Mouse (Mus musculus) left cerebral cortex, adult 9 months (tissue): Measurements from ENCODE around the gene Tagln.

ENCODE experiments used
- DNase-seq, 2 experiments: peaks; one replicate each; pipeline ENCODE4 v3.0.0; 2022; ENCODE audit warnings: low spot score in 2 of 2

The Tagln gene

GRCm38 (mm10) chr9:45935628-45936210 lies at the start of gene Tagln:
Tagln (minus strand) TSS chr9:45936058.
- no peak for DNase-seq

DNA sequence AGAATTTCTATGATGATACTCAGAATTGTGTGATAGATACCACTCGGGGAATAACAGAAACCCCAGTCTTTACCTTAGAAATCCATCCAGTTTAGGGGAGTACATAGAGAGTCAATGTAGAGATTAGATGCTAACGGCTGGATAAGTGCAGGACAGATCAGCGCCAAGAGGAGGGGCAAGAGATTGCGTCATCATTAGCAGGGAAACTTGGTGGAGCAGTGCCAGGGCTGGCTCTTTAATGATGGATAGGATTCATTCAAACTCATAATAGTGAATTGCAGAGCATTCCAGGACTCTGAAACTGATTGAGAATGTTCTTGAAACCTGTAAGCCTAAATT lies 49.3 kb upstream of the Tagln start:
- peak in 1 of 2 experiments; percentile 59 for DNase-seq

DNA sequence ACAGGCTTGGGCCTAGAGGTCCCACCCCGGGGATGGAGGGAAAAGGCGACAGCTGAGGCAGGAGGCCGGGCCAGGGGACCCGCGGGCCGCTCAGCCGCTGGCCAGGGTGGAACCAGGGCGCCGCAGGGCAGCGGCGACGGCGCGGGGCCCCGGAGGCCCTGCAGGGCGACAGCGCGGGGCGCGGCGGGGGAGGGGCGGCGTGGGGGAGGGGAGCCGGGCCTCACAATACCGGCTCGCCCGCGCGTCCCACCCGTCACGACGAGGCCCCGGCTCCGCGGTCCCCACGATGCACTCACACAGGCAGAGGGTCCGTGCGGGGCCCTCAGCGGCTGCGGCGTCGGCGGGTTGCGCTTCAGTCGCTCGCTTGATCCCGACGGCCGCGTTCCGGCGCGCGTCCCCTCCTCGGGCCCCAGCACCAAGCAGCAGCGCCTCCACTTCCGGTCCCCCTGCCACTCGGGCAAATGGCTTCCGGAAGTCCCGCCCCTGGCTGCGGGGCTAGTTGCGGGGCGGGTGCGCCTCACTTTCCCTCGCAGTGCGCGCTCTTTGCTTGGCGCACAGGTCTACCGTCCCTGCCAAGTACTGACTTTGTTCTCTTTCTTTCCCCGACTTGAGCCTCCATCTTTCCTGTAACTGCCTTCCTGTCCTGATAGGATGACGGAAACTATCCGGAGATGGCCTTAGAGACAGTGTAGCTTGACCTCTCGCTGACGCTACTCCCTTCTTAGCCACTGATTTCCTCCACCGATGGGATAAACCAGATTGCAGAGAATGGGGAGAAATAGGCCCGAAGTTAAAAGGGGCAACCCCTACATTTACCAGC lies 48.8 kb upstream of the Tagln start:
- peak; percentile 65 to 85 for DNase-seq

GRCm38 (mm10) chr9:45983676-45984408 lies 48.0 kb upstream of the Tagln start:
- peak in 1 of 2 experiments; percentile 17 for DNase-seq

DNA sequence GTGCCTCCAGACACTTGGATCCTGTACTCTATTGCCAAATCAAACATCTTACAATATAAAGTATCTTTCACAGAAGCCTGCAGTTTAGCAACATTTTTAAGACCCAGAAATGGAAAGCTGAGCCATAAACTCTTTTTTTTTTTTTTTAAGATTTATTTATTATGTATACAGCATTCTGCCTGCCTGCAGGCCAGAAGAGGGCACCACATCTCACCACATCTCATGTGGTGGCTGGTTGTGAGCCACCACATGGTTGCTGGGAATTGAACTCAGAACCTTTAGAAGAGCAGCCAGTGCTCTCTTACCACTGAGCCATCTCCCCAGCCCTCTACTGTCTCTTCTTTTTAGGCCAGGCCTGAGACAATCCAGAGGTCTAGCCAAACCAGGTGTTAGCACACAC lies 45.5 kb upstream of the Tagln start:
- no peak for DNase-seq

- no peak for DNase-seq
These were observed 44.8 kb upstream of the Tagln start for GRCm38 (mm10) chr9:45980611-45981010.

GRCm38 (mm10) chr9:45979778-45980177 lies 43.9 kb upstream of the Tagln start:
- no peak for DNase-seq

GRCm38 (mm10) chr9:45976884-45977283 lies 41.0 kb upstream of the Tagln start:
- DNase-seq: no peak

DNA sequence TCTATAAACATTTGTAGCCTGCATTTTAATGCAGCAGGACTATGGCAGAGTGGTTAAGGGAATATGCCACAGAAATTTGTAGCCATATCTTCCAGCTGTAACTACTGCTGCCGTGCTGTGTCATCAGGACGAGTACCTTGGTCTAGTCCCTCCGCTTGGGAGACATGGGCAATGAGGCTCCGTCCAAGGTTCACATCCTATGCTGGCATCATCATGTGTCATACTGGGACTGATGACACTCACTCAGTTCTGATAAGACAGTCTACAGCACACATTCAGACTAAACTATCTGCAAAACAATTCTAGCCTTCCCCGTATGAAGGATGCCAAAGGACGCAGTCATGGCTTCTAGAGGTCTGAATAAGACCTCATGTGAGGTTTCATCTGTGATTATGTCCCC lies 27.7 kb upstream of the Tagln start:
- no peak for DNase-seq

- DNase-seq: no peak
These were observed 26.0 kb upstream of the Tagln start for GRCm38 (mm10) chr9:45961855-45962254.

DNA sequence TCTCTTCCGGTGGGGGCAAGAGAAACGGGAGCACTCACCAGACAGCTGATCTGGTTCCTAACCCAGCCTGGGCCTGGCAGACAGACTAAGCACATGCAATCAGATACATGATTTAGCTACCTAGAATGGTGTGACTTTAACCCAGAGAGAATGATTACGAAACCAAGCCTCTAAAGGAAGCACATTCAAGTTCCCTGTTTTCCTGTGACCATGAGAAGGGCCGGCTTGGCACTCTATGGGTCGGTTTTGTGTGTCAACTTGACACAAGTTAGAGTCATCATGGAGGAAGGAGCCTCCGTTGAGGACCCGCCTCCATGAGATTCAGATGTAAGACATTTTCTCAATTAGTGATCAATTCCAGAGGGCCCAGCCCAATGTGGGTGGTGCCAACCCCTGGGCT lies 23.8 kb upstream of the Tagln start:
- no peak for DNase-seq

DNA sequence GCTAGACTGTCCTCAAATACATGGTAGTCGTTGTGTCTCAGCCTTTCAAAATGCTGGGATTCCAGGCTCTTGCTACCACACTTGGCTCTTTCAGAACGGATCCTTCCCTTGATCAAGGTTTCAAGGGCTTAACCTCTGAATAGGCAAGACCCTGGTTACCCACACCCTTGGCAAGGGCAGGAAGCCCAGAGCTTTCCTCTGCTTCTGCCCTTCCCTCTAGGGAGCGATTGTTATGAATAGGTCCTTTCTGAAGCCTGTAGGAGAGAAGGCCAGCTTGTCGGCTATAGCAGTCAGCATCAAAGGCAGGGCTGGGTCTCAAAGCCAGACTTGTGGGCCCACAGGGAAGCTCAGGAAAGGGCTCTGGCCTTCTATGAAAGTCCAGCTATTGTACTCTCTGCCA lies 23.0 kb upstream of the Tagln start:
- no peak for DNase-seq

GRCm38 (mm10) chr9:45958023-45958670 lies 22.3 kb upstream of the Tagln start:
- DNase-seq: no peak

DNA sequence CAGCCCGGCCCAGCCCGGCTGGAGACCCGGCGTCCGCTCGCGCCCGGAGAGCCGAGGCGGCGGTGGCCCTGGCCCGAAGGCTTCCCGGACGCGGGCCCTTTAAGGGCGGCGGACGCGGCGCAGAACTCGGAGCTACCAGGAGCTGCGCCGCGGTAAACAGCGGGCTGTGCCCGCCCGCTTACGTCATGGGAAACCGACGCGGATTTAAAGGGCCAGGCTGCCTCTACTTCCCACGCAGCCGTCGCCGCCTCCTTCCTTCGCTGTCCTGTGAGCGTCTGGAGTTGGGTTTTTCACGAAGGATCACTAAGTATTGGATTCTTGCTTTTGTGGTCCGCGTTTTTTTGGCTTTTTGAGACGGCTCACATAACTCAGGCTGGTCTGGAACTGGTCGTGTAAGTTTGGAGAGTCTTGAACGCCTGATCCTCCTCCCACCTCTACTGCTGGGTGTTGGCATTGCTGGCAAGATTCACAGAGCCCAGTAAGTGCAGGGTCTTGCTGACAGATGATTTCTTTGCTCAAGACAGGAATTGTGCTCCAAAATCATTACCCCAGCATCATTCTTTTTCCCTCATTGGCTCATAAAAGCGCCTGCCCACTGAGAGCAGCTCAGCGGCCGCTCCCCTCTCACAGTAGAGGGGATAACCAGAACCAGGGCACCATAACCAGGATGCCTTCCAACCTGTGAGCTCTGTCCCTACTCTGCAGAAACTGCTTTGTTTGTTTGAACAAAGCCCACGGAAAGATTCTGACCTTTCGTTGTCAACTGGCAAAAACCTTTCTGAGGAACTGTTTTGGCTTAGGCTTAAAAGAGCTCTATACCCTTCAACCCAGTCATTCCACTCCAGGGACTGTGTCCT lies 19.5 kb upstream of the Tagln start, which contains the start of gene Sidt2:
TSS of gene Sidt2 (minus strand) at position 152 of the 857 bp plus-strand sequence.
- DNase-seq: peak; percentile 73 to 89

- peak in 1 of 2 experiments; percentile 44 for DNase-seq
These were observed 18.6 kb upstream of the Tagln start for GRCm38 (mm10) chr9:45954294-45955106.

- DNase-seq: no peak
These were observed 17.8 kb upstream of the Tagln start for GRCm38 (mm10) chr9:45953511-45954293.

DNA sequence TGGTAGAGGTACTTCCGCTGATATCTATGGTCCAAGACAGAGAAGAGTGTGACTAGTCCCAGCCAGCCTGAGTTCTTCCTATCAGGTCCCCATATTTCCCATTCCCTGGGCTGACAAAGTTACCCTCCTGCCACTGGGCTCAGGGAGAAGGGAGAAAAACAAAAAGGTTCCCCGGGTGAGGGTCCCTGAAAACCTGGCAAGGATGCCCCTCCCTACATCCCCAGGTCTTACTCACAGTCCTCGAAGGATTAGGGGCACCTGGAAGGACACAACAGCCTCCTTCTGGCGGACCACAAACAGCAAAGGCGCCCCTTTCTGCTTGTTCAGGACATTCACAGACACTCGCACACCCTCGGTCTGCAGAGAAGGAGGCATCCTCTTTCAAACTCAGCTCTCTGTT lies 17.0 kb upstream of the Tagln start:
- DNase-seq: no peak

DNA sequence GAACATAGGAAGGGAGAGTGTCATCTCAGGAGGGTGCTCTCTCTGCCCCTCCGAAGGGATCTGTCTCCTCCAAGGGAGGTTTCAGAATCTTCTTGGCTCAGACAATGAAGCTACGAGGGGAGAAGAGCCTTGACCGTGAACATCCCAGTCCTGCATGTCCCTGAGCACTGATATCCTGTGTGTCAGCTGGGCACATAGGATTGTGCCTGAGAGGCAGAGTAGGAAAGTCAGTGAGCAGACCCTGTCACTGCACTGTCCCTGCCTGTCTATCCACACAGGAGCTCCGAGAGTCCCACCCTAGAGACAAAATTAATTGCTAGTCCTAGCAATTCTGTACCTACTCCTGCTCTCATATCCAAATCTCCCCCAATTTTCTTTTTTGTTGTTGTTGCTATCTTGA lies 16.2 kb upstream of the Tagln start:
- no peak for DNase-seq

DNA sequence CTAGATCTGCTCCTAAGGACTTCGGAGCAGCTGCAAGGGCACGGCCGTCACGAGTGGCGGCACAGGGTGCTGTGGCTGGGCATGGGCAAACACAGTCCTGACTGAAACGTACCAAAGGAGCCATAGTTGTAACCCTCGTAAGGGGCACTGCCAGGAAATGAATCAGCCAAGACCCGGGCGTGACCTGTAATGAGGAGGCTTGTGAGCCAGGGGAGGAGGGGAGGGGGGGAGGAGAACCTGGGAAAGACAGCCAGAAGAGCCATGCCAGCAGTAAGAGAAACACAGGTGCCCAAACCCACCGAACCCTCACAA lies 11.0 kb upstream of the Tagln start:
- no peak for DNase-seq
